Mouse (Mus musculus) G1E-ER4 (cell line): Measurements from ENCODE around the gene Actr6. TPM values are rescaled to one million over a fixed set of nuclear protein-coding genes. Genes with fewer than 3 reads are reported as not detected.

ENCODE experiments used
- GATA1 ChIP-seq: IDR thresholded peaks from one replicate; pipeline ENCODE4 v1.8.0; 2012; ENCODE audit warnings: low read length, inconsistent platforms
- polyA plus RNA-seq: library from polyadenylated mRNA; stranded (reverse); fragments of >175 nt; gene quantifications from 2 replicates; pipeline ENCODE4 v1.2.3, GENCODE M21; 2012

Actr6 gene
- polyA plus RNA-seq, 1 experiment = 0.94 TPM

GRCm38 (mm10) chr10:89744871-89745665 lies 13.0 kb upstream of the Actr6 start, which contains the start of gene Uhrf1bp1l:
Gene Uhrf1bp1l, plus strand, starts transcription at chr10:89744991.
- no peak for TF ChIP-seq GATA1

- TF ChIP-seq GATA1 = no peak
These were observed 12.2 kb upstream of the Actr6 start for GRCm38 (mm10) chr10:89744341-89744740.

- TF ChIP-seq GATA1 = no peak
These were observed 11.2 kb upstream of the Actr6 start for GRCm38 (mm10) chr10:89743266-89743665.

GRCm38 (mm10) chr10:89740995-89741394 lies 8.9 kb upstream of the Actr6 start:
- no peak for TF ChIP-seq GATA1

- no peak for TF ChIP-seq GATA1
These were observed 7.6 kb upstream of the Actr6 start for GRCm38 (mm10) chr10:89739703-89740102.

- no peak for TF ChIP-seq GATA1
These were observed 6.3 kb upstream of the Actr6 start for GRCm38 (mm10) chr10:89738395-89738794.

GRCm38 (mm10) chr10:89737887-89738286 lies 5.8 kb upstream of the Actr6 start:
- no peak for TF ChIP-seq GATA1

GRCm38 (mm10) chr10:89737092-89737491 lies 5.0 kb upstream of the Actr6 start:
- TF ChIP-seq GATA1 = no peak

- no peak for TF ChIP-seq GATA1
These were observed 754 bp downstream of the Actr6 start for GRCm38 (mm10) chr10:89731341-89731740.

GRCm38 (mm10) chr10:89730386-89730785 lies 1.7 kb downstream of the Actr6 start:
- TF ChIP-seq GATA1 = no peak

- TF ChIP-seq GATA1 = no peak
These were observed 9.6 kb downstream of the Actr6 start for GRCm38 (mm10) chr10:89722247-89723195.

GRCm38 (mm10) chr10:89720796-89721195 lies 11.3 kb downstream of the Actr6 start:
- no peak for TF ChIP-seq GATA1

GRCm38 (mm10) chr10:89720252-89720651 lies 11.8 kb downstream of the Actr6 start:
- no peak for TF ChIP-seq GATA1

- TF ChIP-seq GATA1 = no peak
These were observed 17.2 kb downstream of the Actr6 start for GRCm38 (mm10) chr10:89714910-89715309.

GRCm38 (mm10) chr10:89708720-89709119 lies 23.4 kb downstream of the Actr6 start:
- TF ChIP-seq GATA1 = no peak

GRCm38 (mm10) chr10:89707397-89707796 lies 24.7 kb downstream of the Actr6 start:
- no peak for TF ChIP-seq GATA1
